Mouse (Mus musculus) heart, embryonic 14.5 days (tissue): Measurements from ENCODE around the gene Lgals3bp. TPM values are rescaled to one million over a fixed set of nuclear protein-coding genes. Genes with fewer than 3 reads are reported as not detected.

Source experiments
- ATAC-seq: fragments of 200-750 bp; cut with Nextera tagmentation; 2 replicates; pipeline ENCODE4 v1.8.0; 2017; ENCODE audit warnings: low read depth, moderate TSS enrichment; ENCODE audit not compliant: insufficient number of reproducible peaks, insufficient read depth, low FRiP score
- H3K27ac ChIP-seq, 2 experiments: fragments of 200-500 bp in 1 of 2; fragments of 300-500 bp in 1 of 2; sonication (generic) in 1 of 2; replicated peaks in 1 of 2; 2 replicates each; pipeline ENCODE4 v1.5.1; 2012 to 2014; ENCODE audit warnings: low read depth in 2 of 2, low read length in 2 of 2, control low read depth in 1 of 2, mild to moderate bottlenecking in 1 of 2, mixed read lengths in 1 of 2; ENCODE audit not compliant: control insufficient read depth in 1 of 2, insufficient read depth in 1 of 2
- H3K27me3 ChIP-seq: fragments of 300-500 bp; sonication (generic); 2 replicates; pipeline ENCODE4 v1.6.1; 2014; ENCODE audit warnings: mild to moderate bottlenecking, low read length, control low read depth; ENCODE audit not compliant: control insufficient read depth, insufficient read depth
- H3K36me3 ChIP-seq: fragments of 300-500 bp; sonication (generic); 2 replicates; pipeline ENCODE4 v1.6.1; 2014; ENCODE audit warnings: mild to moderate bottlenecking, control low read depth, low read length, mixed read lengths; ENCODE audit not compliant: control insufficient read depth, insufficient read depth
- H3K4me1 ChIP-seq, 2 experiments: fragments of 200-500 bp in 1 of 2; fragments of 300-500 bp in 1 of 2; sonication (generic) in 1 of 2; 2 replicates each; pipeline ENCODE4 v1.6.1; 2012 to 2014; ENCODE audit warnings: low read length in 2 of 2, control low read depth in 1 of 2, mixed read lengths in 1 of 2; ENCODE audit not compliant: control insufficient read depth in 2 of 2, insufficient read depth in 2 of 2
- H3K4me2 ChIP-seq: fragments of 300-500 bp; sonication (generic); 2 replicates; pipeline ENCODE4 v1.6.1; 2014; ENCODE audit warnings: mild to moderate bottlenecking, low read length
- H3K4me3 ChIP-seq, 2 experiments: fragments of 200-500 bp in 1 of 2; fragments of 300-500 bp in 1 of 2; sonication (generic) in 1 of 2; 2 replicates each; pipeline ENCODE4 v1.5.1; 2012 to 2014; ENCODE audit warnings: low read length in 2 of 2, mild to moderate bottlenecking in 2 of 2, control low read depth in 1 of 2, low read depth in 1 of 2, moderate library complexity in 1 of 2; ENCODE audit not compliant: control insufficient read depth in 1 of 2, insufficient read depth in 1 of 2
- H3K9ac ChIP-seq: fragments of 300-500 bp; sonication (generic); 2 replicates; pipeline ENCODE4 v1.6.1; 2014; ENCODE audit warnings: mild to moderate bottlenecking, low read length
- H3K9me3 ChIP-seq: fragments of 300-500 bp; sonication (generic); 2 replicates; pipeline ENCODE4 v1.6.1; 2016; ENCODE audit warnings: low read length, control low read depth; ENCODE audit not compliant: control insufficient read depth
- WGBS: fragments of 180-500 bp; shearing (Covaris S2); extraction: QIAGEN DNeasy Blood & Tissue Kit; methylation state at CpG from one replicate; pipeline ENCODE4 v1.1.7; 2014; 5-methylcytosine and 5-hydroxymethylcytosine counted together
- polyA plus RNA-seq: library from polyadenylated mRNA; unstranded; fragments of >200 nt; fragmentation: Nextera tagmentation; extraction: Ambion mirVana; gene quantifications from 2 replicates; pipeline ENCODE4 v1.2.1, GENCODE M21; 2014

Lgals3bp gene
- polyA plus RNA-seq, 1 experiment from 2014 or later, result 7.2 TPM

DNA sequence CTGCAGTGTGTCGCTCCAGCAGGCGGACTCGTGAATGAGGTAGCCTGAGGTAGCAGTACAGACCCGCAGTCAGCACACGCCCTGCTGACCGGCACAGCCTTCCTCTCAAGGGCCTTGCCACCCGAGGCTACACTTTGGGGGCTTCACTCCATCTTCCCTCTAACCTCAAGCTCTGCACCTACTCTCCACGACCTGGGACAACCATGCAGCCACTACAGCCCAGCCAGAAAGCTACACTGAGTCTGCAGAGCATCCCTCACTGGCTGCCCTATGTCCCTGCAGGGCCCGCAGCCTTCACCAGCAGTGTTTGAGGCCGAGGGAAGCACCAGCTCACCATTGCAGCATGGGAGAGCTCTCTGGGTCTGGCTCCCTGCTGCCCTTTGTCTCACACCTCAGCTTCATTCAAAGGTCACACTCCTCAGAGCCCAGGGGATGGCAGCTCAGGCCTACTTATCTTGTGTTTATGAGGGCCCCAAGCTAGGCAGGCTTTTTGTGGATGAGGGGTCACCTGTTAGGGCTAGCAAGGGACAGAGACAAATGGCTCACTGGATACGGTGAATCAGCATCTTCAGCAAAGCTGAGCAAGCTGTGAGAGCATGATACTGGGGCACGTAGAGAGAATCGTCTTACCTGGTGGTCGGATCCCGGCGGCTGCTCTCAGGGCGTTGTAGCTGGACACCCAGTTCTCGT is 6.3 kb upstream of the Lgals3bp start:
- H3K27me3 ChIP-seq, result no peaks in the 10 kb centered on the region
- no peak overlapping the region for H3K4me2 ChIP-seq
- H3K9ac ChIP-seq, result no peak overlapping the region
- no peak overlapping the region for H3K4me3 ChIP-seq
- peaks cover 63% of the 10 kb centered on the region for H3K36me3 ChIP-seq
- no peaks in the 10 kb centered on the region for H3K9me3 ChIP-seq
- 71% methylated on average over 18 of the region's 18 CpGs for WGBS
- no peak for ATAC-seq
- H3K27ac ChIP-seq, result no peak overlapping the region
- H3K4me1 ChIP-seq, result no peaks in the 10 kb centered on the region; a peak in 1 of 4 replicates

DNA sequence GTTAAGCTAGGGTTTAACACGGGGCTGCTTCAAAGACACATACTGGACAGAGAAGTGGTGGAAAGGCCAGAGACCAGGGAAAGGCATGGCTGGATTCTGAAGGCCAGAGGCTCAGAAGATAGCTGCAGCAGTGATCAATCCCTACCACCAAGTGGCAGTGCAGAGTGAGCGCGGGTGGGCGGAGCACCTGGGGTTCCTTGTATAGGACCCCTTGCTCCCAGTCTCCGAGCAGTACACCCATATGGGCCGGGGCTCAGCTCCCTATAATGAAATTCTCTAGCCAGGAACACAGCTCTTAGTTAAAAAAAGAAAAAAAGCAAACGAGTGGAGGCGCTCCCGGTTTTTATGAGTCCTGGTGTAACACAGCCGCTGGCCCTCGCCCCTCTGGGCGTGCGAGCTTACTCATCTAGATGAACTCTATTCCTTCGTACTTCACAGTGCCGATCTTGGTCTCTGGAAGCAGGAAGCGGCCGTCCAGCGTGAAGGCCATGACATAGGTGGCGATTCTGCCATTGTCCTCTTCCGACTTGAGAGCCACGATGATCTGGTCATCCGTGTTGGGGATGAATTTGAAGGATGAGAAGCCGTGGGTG is 5.5 kb upstream of the Lgals3bp start:
- H3K9me3 ChIP-seq, result no peaks in the 10 kb centered on the region
- H3K27me3 ChIP-seq, result no peaks in the 10 kb centered on the region
- H3K27ac ChIP-seq, result no peak overlapping the region
- H3K4me3 ChIP-seq, result no peak overlapping the region
- no peak overlapping the region for H3K4me2 ChIP-seq
- no peak overlapping the region for H3K9ac ChIP-seq
- no peaks in the 10 kb centered on the region; a peak in 1 of 4 replicates for H3K4me1 ChIP-seq
- H3K36me3 ChIP-seq, result peaks cover 60% of the 10 kb centered on the region
- WGBS, result 79% methylated on average over 23 of the region's 23 CpGs
- ATAC-seq, result no peak

DNA sequence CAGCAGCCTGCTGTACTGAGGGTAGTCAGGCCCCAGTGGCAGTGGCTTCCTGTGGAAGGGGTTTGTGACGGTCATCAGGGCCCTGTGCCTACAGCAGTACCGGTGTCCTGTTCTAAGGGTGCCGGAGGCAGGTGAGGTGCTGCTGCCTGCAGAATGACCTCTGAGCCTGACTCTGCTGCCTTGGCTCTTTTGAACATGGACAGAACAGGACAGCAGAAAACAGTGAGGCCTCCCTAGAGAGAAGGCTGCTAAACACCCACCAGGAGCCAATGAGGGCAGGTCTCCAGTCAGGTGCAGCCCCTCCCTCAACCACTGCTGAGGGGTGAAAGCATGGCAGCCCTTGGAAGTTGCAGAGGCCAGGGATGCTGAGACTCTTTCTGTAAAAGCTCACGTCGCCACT is 4.6 kb upstream of the Lgals3bp start:
- ATAC-seq, result no peak
- no peaks in the 10 kb centered on the region for H3K27me3 ChIP-seq
- H3K9me3 ChIP-seq, result no peaks in the 10 kb centered on the region
- WGBS, result 75% methylated on average over 5 of the region's 5 CpGs
- peaks cover 53% of the 10 kb centered on the region for H3K36me3 ChIP-seq
- H3K4me3 ChIP-seq, result no peak overlapping the region
- no peak overlapping the region for H3K4me2 ChIP-seq
- H3K4me1 ChIP-seq, result peaks cover 8% of the 10 kb centered on the region in 2 experiments
- H3K9ac ChIP-seq, result peak overlapping the region; percentile 16; the same call in 1 of the 2 replicates
- H3K27ac ChIP-seq, result peak overlapping the region; percentile 31 to 59; a peak in 3 of 4 replicates

DNA sequence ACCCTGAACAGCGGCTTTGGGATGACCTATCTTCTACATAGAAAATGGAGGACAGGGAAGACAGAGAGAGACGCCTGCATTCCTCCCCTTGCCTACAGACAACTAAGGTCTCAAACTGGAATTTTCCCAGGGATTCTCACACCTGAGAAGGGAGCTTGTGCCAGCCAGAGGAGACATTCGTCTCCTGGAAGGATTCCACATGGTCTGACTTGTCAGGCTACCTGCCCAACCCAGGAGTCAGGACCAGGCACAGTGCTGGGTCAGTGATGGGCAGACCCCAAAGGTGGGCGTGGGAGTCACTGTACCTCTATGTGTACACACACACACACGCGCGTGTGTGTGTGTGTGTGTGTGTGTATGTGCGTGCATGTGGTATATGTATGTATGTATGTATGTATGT is 3.4 kb upstream of the Lgals3bp start:
- H3K9me3 ChIP-seq, result no peaks in the 10 kb centered on the region
- ATAC-seq, result no peak
- H3K36me3 ChIP-seq, result peaks cover 42% of the 10 kb centered on the region
- no peak overlapping the region for H3K4me3 ChIP-seq
- H3K4me1 ChIP-seq, result peaks cover 19 to 20% of the 10 kb centered on the region in 2 experiments
- H3K27ac ChIP-seq, result no peak overlapping the region
- H3K27me3 ChIP-seq, result no peaks in the 10 kb centered on the region
- 90% methylated on average over 8 of the region's 8 CpGs for WGBS
- no peak overlapping the region for H3K9ac ChIP-seq
- H3K4me2 ChIP-seq, result no peak overlapping the region

DNA sequence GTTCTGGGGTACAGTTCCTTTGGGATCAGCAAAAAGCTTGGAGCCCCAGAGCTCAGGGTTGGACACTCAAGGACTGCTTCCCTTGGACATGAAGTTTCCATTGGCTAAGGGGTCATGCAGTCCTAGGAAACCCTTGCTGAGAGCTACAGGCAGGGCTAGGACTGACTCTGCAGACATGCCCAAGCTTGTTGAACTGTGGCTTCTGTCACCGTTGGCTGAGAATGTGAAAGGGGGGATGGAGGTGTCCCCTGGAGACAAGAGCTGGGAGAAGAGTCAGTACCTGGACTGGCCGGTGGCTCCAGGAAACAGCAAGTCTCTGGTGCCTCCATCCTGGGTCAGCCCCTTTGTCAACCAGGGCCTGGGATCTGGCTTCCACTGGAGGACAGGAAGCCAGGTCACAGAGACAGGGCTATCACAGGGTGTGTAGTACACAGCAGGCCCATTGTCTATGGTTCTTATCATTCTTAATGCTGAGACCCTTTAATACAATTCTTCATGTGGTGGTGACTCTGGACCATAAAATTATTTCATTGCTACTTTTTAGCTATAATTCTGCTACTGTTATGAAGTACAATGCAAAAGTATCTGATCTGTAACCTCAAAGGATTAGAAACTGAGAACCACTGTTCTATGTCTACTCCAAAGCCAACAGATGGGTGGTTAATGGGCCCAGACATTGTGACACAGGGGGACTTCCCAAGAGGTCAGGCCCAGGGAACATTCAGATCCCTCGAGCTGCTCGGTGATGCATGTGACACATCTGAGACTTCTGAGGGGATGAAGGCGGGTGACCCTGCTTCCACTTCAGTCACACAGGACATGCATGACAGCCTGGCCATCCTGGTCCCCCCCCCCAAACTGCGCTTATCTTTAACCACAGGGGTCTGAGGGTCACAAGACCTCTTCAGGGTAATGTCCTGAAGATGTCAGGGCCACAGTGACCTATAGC is 2.3 kb upstream of the Lgals3bp start:
- ATAC-seq, result no peak
- peak overlapping the region in 1 of 2 experiments; percentile 9; a peak in 1 of 4 replicates for H3K27ac ChIP-seq
- H3K4me3 ChIP-seq, result no peak overlapping the region
- H3K27me3 ChIP-seq, result no peaks in the 10 kb centered on the region
- 71% methylated on average over 6 of the region's 6 CpGs for WGBS
- no peaks in the 10 kb centered on the region for H3K9me3 ChIP-seq
- H3K4me2 ChIP-seq, result no peak overlapping the region
- peaks cover 31% of the 10 kb centered on the region for H3K36me3 ChIP-seq
- H3K4me1 ChIP-seq, result peaks cover 29 to 31% of the 10 kb centered on the region in 2 experiments
- no peak overlapping the region for H3K9ac ChIP-seq

DNA sequence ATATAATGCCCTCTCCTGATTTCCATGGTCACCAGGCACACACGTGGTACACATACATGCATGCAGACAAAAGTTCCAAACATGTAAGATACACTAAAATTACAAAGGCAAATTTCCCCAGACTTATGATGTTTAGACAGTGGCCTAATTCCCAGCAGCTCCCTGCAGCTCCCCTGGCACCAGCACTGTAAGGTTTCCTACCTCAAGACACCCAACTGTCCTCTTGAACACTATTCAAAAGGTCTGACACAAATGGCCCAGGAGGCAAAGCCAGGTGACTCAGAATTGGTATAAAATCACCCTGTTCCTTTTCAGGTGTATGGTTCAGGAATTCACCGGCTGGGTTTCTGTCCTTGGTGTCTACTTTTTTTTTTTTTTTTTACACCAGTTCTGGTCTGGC is 1.3 kb upstream of the Lgals3bp start:
- Histone ChIP-seq H3K27ac (no peak overlapping the region), H3K27me3 (no peaks in the 10 kb centered on the region), H3K9me3 (no peaks in the 10 kb centered on the region), H3K4me1 (peaks cover 29 to 31% of the 10 kb centered on the region in 2 experiments), H3K9ac (no peak overlapping the region), H3K36me3 (peaks cover 25% of the 10 kb centered on the region), H3K4me3 (no peak overlapping the region), H3K4me2 (no peak overlapping the region)
- WGBS, result 85% methylated on average over 2 of the region's 2 CpGs
- ATAC-seq, result no peak

DNA sequence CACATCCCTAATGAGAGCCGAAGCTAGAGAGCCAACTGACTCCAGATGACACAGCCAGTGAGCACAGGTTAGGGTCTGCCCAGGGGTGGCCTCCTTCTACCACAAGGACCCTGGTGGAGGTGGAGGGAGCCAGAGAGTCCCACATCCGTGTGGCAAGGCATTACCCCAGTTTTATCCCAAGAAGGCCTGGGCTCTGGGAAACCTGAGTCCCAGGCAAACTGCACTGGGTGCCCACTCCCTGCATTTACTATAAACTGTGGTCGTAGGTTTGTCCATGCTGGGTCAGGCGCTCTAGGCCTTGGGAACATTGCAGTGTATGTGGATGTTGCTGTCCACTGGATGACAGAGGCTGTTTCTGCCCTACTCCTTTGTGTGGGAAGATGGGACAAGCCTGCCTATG is 697 bp downstream of the Lgals3bp start:
- H3K4me3 ChIP-seq, result no peak overlapping the region
- peak overlapping the region; percentile 55 to 77 for H3K27ac ChIP-seq
- H3K4me2 ChIP-seq, result peak overlapping the region; percentile 35; the same call in 1 of the 2 replicates
- peaks cover 5% of the 10 kb centered on the region for H3K36me3 ChIP-seq
- H3K27me3 ChIP-seq, result no peaks in the 10 kb centered on the region
- no peak overlapping the region; the same call in 1 of the 2 replicates for H3K9ac ChIP-seq
- H3K9me3 ChIP-seq, result no peaks in the 10 kb centered on the region
- ATAC-seq, result no peak
- peaks cover 29 to 31% of the 10 kb centered on the region in 2 experiments for H3K4me1 ChIP-seq
- 81% methylated on average over 4 of the region's 4 CpGs for WGBS
